Mouse (Mus musculus): Measurements from ENCODE around the gene Nebl.

- TF ChIP-seq MYOG (IDR thresholded peaks at IDR 0.05; ENCODE audit: control insufficient read depth in 1 of 3, insufficient read depth in 1 of 3, insufficient read length in 2 of 3, low read depth in 2 of 3) (no peak), POLR2A (IDR thresholded peaks at IDR 0.05; ENCODE audit: insufficient read length, low read depth) (no peak), MAX (IDR thresholded peaks at IDR 0.05; ENCODE audit: low read depth) (no peak), MYOD1 (IDR thresholded peaks at IDR 0.05; ENCODE audit: control insufficient read depth in 1 of 3, insufficient read length in 2 of 3, low read depth in 2 of 3) (no peak), E2F4 (IDR thresholded peaks at IDR 0.05; ENCODE audit: insufficient read depth) (no peak), USF1 (IDR thresholded peaks at IDR 0.05; ENCODE audit: low read depth) (no peak), POLR2AphosphoS2 (IDR thresholded peaks at IDR 0.05; ENCODE audit: insufficient read length, low read depth) (no peak), TCF12 (IDR thresholded peaks at IDR 0.05; ENCODE audit: insufficient read depth, poor library complexity, severe bottlenecking) (no peak), REST (IDR thresholded peaks at IDR 0.05; ENCODE audit: insufficient read depth, insufficient read length) (no peak), TCF3 (IDR thresholded peaks at IDR 0.05; ENCODE audit: insufficient read length, low read depth) (no peak), SRF (IDR thresholded peaks at IDR 0.05; ENCODE audit: control insufficient read depth, insufficient read length, low read depth) (no peak)
Observed at GRCm38 (mm10) chr2:17715149-17715767, 16.0 kb downstream of the Nebl start.

Data from myocyte (in vitro differentiated cells).